Mouse (Mus musculus) heart, embryonic 13.5 days (tissue): ENCODE measurements at regions not wholly inside any gene's neighbourhood (a gene's known extent, or its start where the extent isn't known, plus 50 kb on each side); places are given as distances from the start of the nearest gene placed in this dataset.
A peak's percentile ranks its signal among the peaks of the same experiment; 100 is the strongest.

Experiments
- ATAC-seq: fragments of 200-750 bp; cut with Nextera tagmentation; 2 replicates; pipeline ENCODE4 v1.8.0; 2017; ENCODE audit warnings: moderate TSS enrichment; ENCODE audit not compliant: insufficient number of reproducible peaks, low FRiP score, low TSS enrichment; ENCODE audit errors: extremely low read depth
- H3K27ac ChIP-seq: fragments of 300-500 bp; sonication (generic); replicated peaks from 2 replicates; pipeline ENCODE4 v1.5.1; 2015; ENCODE audit warnings: moderate library complexity, mild to moderate bottlenecking, inconsistent platforms
- H3K27me3 ChIP-seq: fragments of 300-500 bp; sonication (generic); replicated peaks from 2 replicates; pipeline ENCODE4 v1.6.1; 2015; ENCODE audit warnings: mild to moderate bottlenecking, inconsistent platforms
- H3K36me3 ChIP-seq: fragments of 300-500 bp; sonication (generic); 2 replicates; pipeline ENCODE4 v1.6.1; 2015; ENCODE audit warnings: mild to moderate bottlenecking, inconsistent platforms
- H3K4me1 ChIP-seq: fragments of 300-500 bp; sonication (generic); 2 replicates; pipeline ENCODE4 v1.6.1; 2015; ENCODE audit warnings: inconsistent platforms
- H3K4me2 ChIP-seq: fragments of 300-500 bp; sonication (generic); 2 replicates; pipeline ENCODE4 v1.6.1; 2015; ENCODE audit warnings: inconsistent platforms, mild to moderate bottlenecking, moderate library complexity
- H3K4me3 ChIP-seq: fragments of 300-500 bp; sonication (generic); 2 replicates; pipeline ENCODE4 v1.5.1; 2015; ENCODE audit warnings: moderate library complexity, mild to moderate bottlenecking, inconsistent platforms
- H3K9ac ChIP-seq: fragments of 300-500 bp; sonication (generic); 2 replicates; pipeline ENCODE4 v1.6.1; 2015; ENCODE audit warnings: inconsistent platforms, mild to moderate bottlenecking, moderate library complexity
- H3K9me3 ChIP-seq: fragments of 300-500 bp; sonication (generic); 2 replicates; pipeline ENCODE4 v1.6.1; 2016; ENCODE audit warnings: inconsistent platforms
- WGBS: fragments of 180-500 bp; shearing (Covaris S2); methylation state at CpG from one replicate; pipeline ENCODE4 v1.1.7; 2015; ENCODE audit warnings: mixed read lengths; 5-methylcytosine and 5-hydroxymethylcytosine counted together

- H3K9me3 ChIP-seq = no peaks in the 10 kb centered on the region
- ATAC-seq = no peak
- H3K36me3 ChIP-seq = no peaks in the 10 kb centered on the region
- H3K27me3 ChIP-seq = peaks cover 10% of the 10 kb centered on the region; the same call in 1 of the 2 replicates
- WGBS = 79% methylated on average over 5 of the region's 5 CpGs
- H3K4me3 ChIP-seq = no peak overlapping the region
- peaks cover 31% of the 10 kb centered on the region for H3K4me1 ChIP-seq
- H3K27ac ChIP-seq = no peak overlapping the region
- no peak overlapping the region for H3K9ac ChIP-seq
- H3K4me2 ChIP-seq = no peak overlapping the region
Measured at GRCm38 (mm10) chr3:102663711-102664110, 70.6 kb upstream of the Tspan2 start.

GRCm38 (mm10) chr3:102664665-102665190 is 69.6 kb upstream of the Tspan2 start:
- no peak overlapping the region for H3K4me2 ChIP-seq
- H3K36me3 ChIP-seq = no peaks in the 10 kb centered on the region
- 36% methylated on average over 6 of the region's 6 CpGs for WGBS
- no peak overlapping the region for H3K9ac ChIP-seq
- no peak overlapping the region for H3K27ac ChIP-seq
- peaks cover 36% of the 10 kb centered on the region for H3K4me1 ChIP-seq
- H3K4me3 ChIP-seq = no peak overlapping the region
- no peak for ATAC-seq
- H3K27me3 ChIP-seq = peaks cover 10% of the 10 kb centered on the region; the same call in 1 of the 2 replicates
- H3K9me3 ChIP-seq = no peaks in the 10 kb centered on the region

- Histone ChIP-seq H3K27ac (no peak overlapping the region), H3K4me1 (peaks cover 54% of the 10 kb centered on the region), H3K9ac (no peak overlapping the region), H3K27me3 (peaks cover 8% of the 10 kb centered on the region; the same call in 1 of the 2 replicates), H3K9me3 (no peaks in the 10 kb centered on the region), H3K4me3 (no peak overlapping the region), H3K4me2 (no peak overlapping the region), H3K36me3 (no peaks in the 10 kb centered on the region)
- WGBS = 46% methylated on average over 3 of the region's 3 CpGs
- ATAC-seq = no peak
Measured at GRCm38 (mm10) chr3:102667796-102668195, 66.5 kb upstream of the Tspan2 start.

- Histone ChIP-seq H3K4me1 (peaks cover 54% of the 10 kb centered on the region), H3K27ac (no peak overlapping the region), H3K27me3 (peaks cover 8% of the 10 kb centered on the region; the same call in 1 of the 2 replicates), H3K4me3 (no peak overlapping the region), H3K9ac (no peak overlapping the region), H3K4me2 (no peak overlapping the region), H3K9me3 (no peaks in the 10 kb centered on the region), H3K36me3 (no peaks in the 10 kb centered on the region)
- 88% methylated on average over 3 of the region's 3 CpGs for WGBS
- ATAC-seq = no peak
Measured at GRCm38 (mm10) chr3:102668556-102668955, 65.8 kb upstream of the Tspan2 start.

- whole genome bisulfite sequencing = 33% methylated on average over 2 of the region's 2 CpGs
- Histone ChIP-seq H3K4me2 (peak overlapping the region; percentile 14; the same call in 1 of the 2 replicates), H3K27ac (no peak overlapping the region)
Measured at GRCm38 (mm10) chr3:102669951-102670350, 64.4 kb upstream of the Tspan2 start.

GRCm38 (mm10) chr3:102670557-102670956 is 63.8 kb upstream of the Tspan2 start:
- H3K9me3 ChIP-seq = no peaks in the 10 kb centered on the region
- peaks cover 44% of the 10 kb centered on the region for H3K4me1 ChIP-seq
- peaks cover under 1% of the 10 kb centered on the region; the same call in 1 of the 2 replicates for H3K27me3 ChIP-seq
- peak overlapping the region; percentile 14 for H3K4me2 ChIP-seq
- 0 out of 2 replicates have a peak overlapping the region, but pooled peaks have one; percentile 36 for H3K27ac ChIP-seq
- H3K4me3 ChIP-seq = no peak overlapping the region
- no peaks in the 10 kb centered on the region for H3K36me3 ChIP-seq
- WGBS = 15% methylated on average over 5 of the region's 5 CpGs
- no peak overlapping the region for H3K9ac ChIP-seq
- no peak for ATAC-seq

More at GRCm38 (mm10) chr3:102669951-102670350, 64.4 kb upstream of the Tspan2 start:
- Histone ChIP-seq H3K36me3 (no peaks in the 10 kb centered on the region), H3K4me3 (no peak overlapping the region), H3K4me1 (peaks cover 48% of the 10 kb centered on the region), H3K27me3 (peaks cover 4% of the 10 kb centered on the region; the same call in 1 of the 2 replicates), H3K9ac (no peak overlapping the region), H3K9me3 (no peaks in the 10 kb centered on the region)
- no peak for ATAC-seq

GRCm38 (mm10) chr3:102670972-102671371 is 63.4 kb upstream of the Tspan2 start:
- no peak for ATAC-seq

GRCm38 (mm10) chr3:102673506-102673905 is 60.8 kb upstream of the Tspan2 start:
- no peak overlapping the region for H3K9ac ChIP-seq
- H3K4me1 ChIP-seq = peaks cover 23% of the 10 kb centered on the region
- H3K27me3 ChIP-seq = peaks cover 13% of the 10 kb centered on the region
- no peak overlapping the region for H3K27ac ChIP-seq
- WGBS = 62% methylated on average over 5 of the region's 5 CpGs
- H3K9me3 ChIP-seq = no peaks in the 10 kb centered on the region
- no peak for ATAC-seq
- H3K4me3 ChIP-seq = no peak overlapping the region
- no peak overlapping the region for H3K4me2 ChIP-seq
- no peaks in the 10 kb centered on the region for H3K36me3 ChIP-seq

More at GRCm38 (mm10) chr3:102670972-102671371, 63.4 kb upstream of the Tspan2 start:
- Histone ChIP-seq H3K27ac (no peak overlapping the region), H3K36me3 (no peaks in the 10 kb centered on the region), H3K9me3 (no peaks in the 10 kb centered on the region), H3K4me1 (peaks cover 40% of the 10 kb centered on the region), H3K27me3 (peaks cover 5% of the 10 kb centered on the region), H3K4me2 (peak overlapping the region; percentile 14; the same call in 1 of the 2 replicates), H3K9ac (no peak overlapping the region), H3K4me3 (no peak overlapping the region)
- 35% methylated on average over 5 of the region's 5 CpGs for WGBS

- H3K9me3 ChIP-seq = no peaks in the 10 kb centered on the region
- no peak overlapping the region for H3K4me3 ChIP-seq
- no peak overlapping the region for H3K9ac ChIP-seq
- H3K4me2 ChIP-seq = no peak overlapping the region
- no peak overlapping the region for H3K27ac ChIP-seq
- ATAC-seq = no peak
- no peaks in the 10 kb centered on the region for H3K36me3 ChIP-seq
- 40% methylated on average over 2 of the region's 2 CpGs for WGBS
- peaks cover 13% of the 10 kb centered on the region for H3K27me3 ChIP-seq
- H3K4me1 ChIP-seq = peaks cover 27% of the 10 kb centered on the region
Measured at GRCm38 (mm10) chr3:102674068-102674467, 60.3 kb upstream of the Tspan2 start.

GRCm38 (mm10) chr3:102676946-102677534 is 57.3 kb upstream of the Tspan2 start:
- H3K4me1 ChIP-seq = 0 out of 2 replicates have a peak, but pooled peaks cover 3% of the 10 kb centered on the region
- 80% methylated on average over 7 of the region's 7 CpGs for WGBS
- no peaks in the 10 kb centered on the region for H3K36me3 ChIP-seq
- no peaks in the 10 kb centered on the region for H3K9me3 ChIP-seq
- no peak for ATAC-seq
- no peak overlapping the region for H3K27ac ChIP-seq
- H3K4me3 ChIP-seq = no peak overlapping the region
- no peak overlapping the region for H3K4me2 ChIP-seq
- H3K27me3 ChIP-seq = peaks cover 16% of the 10 kb centered on the region; the same call in 1 of the 2 replicates
- no peak overlapping the region for H3K9ac ChIP-seq

- Histone ChIP-seq H3K27ac (no peak overlapping the region), H3K4me2 (no peak overlapping the region), H3K9me3 (no peaks in the 10 kb centered on the region), H3K27me3 (peaks cover 16% of the 10 kb centered on the region; the same call in 1 of the 2 replicates), H3K36me3 (no peaks in the 10 kb centered on the region), H3K4me1 (peaks cover 13% of the 10 kb centered on the region), H3K4me3 (no peak overlapping the region), H3K9ac (no peak overlapping the region)
- ATAC-seq = no peak
- 68% methylated on average over 1 of the region's 1 CpGs for WGBS
Measured at GRCm38 (mm10) chr3:102678516-102678915, 55.8 kb upstream of the Tspan2 start.

- WGBS = 46% methylated on average over 8 of the region's 8 CpGs
- Histone ChIP-seq H3K27me3 (0 out of 2 replicates have a peak, but pooled peaks cover 3% of the 10 kb centered on the region), H3K27ac (no peak overlapping the region), H3K9me3 (no peaks in the 10 kb centered on the region), H3K36me3 (no peaks in the 10 kb centered on the region), H3K9ac (no peak overlapping the region), H3K4me3 (no peak overlapping the region), H3K4me2 (no peak overlapping the region), H3K4me1 (peaks cover 13% of the 10 kb centered on the region)
- ATAC-seq = no peak
Measured at GRCm38 (mm10) chr3:102682424-102682823, 51.9 kb upstream of the Tspan2 start.
